Mouse (Mus musculus): Measurements from ENCODE around the gene Nmrk1. TPM values are rescaled to one million over a fixed set of nuclear protein-coding genes. Genes with fewer than 3 reads are reported as not detected.

Gene Nmrk1
- total RNA-seq, 2 experiments from 2014 or later, result 11.4 to 12.6 TPM

DNA sequence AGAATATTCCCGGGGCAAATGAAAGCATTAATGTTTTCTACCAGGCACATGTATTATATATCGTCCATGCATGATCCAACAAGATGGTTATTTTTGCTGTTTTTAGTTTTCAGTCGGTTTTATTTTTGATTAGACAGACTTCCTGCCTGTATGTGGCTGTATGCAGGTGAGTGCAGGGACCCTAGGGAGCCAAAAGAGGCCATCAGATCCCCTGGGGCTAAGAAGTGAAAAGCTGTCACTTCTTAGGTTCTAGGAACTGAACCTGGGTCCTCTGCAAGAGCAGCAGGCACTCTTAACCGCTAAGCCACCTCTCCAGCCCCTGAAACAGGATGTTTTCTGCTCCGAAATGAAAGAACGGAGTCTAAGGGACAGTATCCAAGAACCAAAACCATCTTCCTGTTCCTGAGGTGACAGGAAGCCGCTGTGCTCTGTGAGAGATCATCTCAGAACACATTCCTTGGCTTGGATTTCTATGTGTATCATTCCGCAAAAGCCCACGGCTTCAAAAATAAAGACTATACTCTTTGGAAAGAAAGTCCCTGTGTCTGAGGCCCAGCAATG is 16.0 kb upstream of the Nmrk1 start:
- no peak for DNase-seq

DNA sequence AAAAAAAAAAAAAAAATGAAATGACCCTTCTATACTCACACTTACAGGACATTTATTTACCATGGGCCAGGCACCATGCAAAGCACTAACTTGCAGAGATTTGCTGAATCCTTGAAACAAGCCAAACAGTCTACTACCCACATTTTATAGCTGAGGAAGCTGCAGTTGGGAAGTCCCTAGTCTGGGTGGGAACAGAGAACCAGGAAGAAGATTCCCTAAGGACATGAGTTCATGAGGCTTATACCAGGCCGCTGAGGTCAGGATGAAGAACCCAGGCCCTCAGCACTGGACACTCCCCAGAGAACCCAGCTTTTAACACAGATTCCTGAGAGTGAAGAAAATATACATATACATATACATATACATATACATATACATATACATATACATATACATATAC is 14.2 kb upstream of the Nmrk1 start:
- no peak for DNase-seq

- DNase-seq, result no peak
Observed at GRCm38 (mm10) chr19:18619060-18619459, 12.7 kb upstream of the Nmrk1 start.

- DNase-seq, result no peak
Observed at GRCm38 (mm10) chr19:18619691-18620090, 12.1 kb upstream of the Nmrk1 start.

GRCm38 (mm10) chr19:18623894-18624293 is 7.9 kb upstream of the Nmrk1 start:
- no peak for DNase-seq

DNA sequence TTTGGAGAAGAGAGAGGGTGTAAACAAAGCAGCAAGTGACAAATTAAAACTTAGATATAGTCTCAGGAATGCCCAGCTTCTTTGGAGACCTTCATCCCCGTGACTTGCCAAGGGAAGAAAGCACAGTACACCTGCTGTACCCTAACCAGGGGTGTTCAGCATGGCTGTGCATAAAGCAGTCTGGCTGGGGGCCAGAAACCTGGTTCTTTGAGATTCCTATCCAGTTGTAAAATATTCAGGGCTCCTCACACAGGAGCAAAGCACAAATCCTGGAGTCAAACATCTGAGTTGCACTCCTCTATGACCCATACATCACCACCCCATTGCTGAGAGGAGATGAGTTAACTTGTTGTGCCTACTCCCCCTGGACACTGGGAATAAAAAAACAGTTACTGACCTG is 2.2 kb upstream of the Nmrk1 start:
- DNase-seq, result peak; percentile 34

DNA sequence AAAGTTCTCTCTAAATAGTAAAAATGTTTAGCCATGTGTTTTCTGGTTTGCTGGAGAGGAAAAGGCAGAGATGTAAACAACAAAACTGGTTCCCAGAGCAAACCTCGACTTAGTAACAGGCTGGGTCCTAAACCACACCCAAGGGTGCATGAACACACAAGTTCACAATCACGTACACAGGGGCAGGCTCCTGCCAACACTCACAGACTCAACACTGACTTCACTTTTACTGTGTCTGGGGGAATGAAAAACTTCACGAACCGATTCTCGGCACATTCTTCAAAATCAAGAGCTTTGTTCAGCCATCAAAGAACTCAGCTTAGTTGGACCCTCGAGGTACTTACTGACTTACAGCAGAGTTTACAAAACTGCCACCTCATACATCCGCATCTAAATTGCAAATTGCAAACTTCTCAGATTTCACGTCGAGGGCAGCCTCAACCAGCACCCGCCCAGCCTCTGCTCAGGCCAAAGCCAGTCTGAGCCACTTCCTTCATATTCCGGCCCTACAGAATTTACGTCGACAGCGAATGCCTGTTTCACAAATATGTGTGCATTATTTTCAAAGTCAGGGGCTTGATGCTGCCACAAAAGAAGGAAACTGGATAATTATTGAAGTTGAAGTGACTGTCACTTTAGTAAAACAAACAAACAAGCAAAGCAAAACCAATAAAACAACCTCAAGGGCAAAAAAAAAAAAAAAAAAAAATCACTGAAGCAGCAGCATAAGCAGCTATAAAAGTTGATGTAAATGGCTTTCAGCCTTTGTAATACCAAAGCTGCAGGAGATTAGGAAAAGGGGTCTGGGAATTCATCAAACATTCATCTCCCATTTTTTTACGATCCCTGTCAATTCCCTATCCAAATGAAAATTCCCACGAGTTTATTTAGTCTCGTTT is 1.3 kb upstream of the Nmrk1 start:
- DNase-seq, result peak; percentile 51

- peak; percentile 84 for DNase-seq
Observed at GRCm38 (mm10) chr19:18631161-18631643, 548 bp upstream of the Nmrk1 start.

DNA sequence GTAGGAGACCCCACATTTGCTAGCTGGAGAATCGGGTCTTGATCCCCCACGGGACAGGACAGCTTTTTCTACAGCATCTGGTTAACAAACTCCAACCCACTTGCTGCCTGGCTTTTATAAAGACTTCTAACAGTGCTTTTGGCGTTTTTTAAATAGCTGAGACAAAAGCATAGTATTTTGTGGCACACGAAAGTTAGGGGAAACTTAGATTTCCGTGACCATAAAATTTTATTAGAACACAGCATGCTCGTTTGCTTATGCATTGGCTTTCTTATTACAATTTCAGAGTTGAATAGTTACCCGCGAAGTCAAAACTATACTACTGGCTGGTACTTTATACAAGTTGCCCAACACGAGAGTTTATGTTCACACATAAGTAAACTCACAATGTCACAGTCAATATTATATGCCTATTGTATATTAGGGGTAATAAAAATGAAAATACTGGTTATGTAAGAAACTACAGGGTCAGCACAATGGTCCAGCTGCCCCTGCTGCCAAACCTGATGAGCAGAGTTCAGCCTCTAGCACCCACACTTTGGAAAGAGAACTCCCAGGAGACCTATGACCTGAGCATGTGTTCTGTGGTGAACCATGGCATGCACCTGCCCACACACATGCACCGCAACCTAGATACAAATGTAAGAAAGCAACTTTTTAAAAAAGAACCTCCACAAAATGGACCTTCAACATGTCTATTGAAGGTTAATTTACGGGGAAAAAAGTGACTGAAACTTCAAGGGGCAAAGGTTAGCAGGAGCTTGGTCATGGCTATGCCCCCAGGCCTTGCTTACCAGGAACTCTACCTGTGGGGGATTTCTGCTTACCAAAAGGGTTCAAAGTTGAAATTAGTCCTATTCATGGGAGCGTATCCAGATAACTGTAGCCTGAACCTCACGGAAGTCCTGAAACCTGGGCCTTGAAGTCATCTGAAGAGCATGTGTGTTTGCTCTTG is 758 bp downstream of the Nmrk1 start:
- no peak for DNase-seq

GRCm38 (mm10) chr19:18637954-18638353 is 6.2 kb downstream of the Nmrk1 start:
- no peak for DNase-seq

DNA sequence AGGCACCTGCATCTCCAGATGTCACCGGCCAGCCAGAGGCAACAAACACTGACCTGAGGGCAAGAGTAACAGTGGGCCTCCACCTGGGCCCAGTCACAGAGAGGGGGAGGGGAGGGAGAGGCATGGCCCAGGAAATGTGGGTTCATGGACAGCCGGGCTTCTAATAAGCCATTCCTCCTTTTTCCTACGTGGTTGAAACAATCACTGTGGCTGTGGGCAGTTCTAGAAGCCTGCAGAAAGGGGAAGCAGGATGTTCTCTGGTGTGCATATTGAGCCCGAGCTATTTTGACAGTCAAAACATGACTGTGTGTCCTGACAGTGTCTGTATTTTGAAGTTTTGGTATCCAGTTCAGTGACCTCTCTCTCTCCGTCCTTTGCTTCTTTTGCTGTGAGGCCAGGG is 7.2 kb downstream of the Nmrk1 start:
- no peak for DNase-seq

GRCm38 (mm10) chr19:18639552-18639951 is 7.8 kb downstream of the Nmrk1 start:
- no peak for DNase-seq

- DNase-seq, result no peak
Observed at GRCm38 (mm10) chr19:18641001-18641400, 9.3 kb downstream of the Nmrk1 start.

- no peak for DNase-seq
Observed at GRCm38 (mm10) chr19:18643411-18643810, 11.7 kb downstream of the Nmrk1 start.

DNA sequence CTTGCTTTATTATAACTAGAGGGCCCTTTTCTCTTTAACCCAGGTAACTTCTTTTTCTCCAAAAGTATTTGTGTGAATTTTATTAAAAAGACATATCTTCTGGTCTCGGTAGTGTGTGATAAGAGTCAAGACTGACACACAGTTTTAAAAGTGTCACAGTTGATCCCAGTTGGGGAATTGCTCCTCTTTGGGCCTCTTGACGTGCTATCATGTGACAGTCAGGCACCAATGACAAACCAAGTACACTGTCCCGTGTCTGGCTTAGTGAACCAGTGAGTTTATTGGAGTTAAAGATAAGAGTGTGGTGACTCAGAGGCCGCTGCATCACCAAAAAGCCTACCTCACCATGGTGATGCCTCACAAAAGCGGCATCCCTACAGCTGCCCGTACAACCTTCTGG is 12.3 kb downstream of the Nmrk1 start:
- DNase-seq, result no peak

DNA sequence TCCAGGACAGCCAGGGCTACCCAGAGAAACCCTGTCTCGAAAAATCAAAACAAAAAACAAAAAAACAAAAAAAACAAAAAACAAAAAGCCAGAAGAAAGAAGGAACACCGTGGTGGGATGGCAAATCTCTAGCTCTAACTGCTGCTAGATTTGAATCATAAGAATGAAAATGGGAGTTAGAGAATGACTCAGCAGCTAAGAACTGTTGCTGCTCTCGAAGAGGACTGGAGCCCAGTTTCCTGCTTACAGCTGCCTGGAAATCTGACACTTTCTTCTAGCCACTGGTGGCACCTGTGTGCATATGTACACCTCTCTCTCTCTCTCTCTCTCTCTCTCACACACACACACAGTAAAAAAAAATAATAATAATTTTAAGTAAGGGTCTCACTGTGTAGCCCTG is 14.6 kb downstream of the Nmrk1 start:
- DNase-seq, result no peak

GRCm38 (mm10) chr19:18646853-18647420 is 15.2 kb downstream of the Nmrk1 start:
- DNase-seq, result peak; percentile 30

GRCm38 (mm10) chr19:18647775-18648557 is 16.2 kb downstream of the Nmrk1 start:
- DNase-seq, result no peak

DNA sequence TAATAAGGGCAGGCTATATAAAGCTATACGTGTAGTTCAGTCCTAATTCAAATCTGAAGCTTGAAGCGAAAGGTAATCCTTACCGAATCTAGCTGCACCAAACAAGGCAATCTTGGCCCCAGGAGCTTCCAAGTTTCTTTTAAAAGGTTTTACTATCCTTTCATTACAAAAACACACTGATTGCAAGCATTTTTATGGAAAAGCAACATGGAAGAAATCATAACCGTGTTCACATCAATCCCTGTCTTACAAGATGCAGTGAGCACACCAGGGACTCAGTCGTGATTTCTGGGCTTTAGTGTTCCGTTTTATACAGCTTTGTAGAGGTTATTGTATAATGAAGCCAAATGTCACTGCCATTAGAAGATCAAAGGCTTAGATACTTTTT is 16.8 kb downstream of the Nmrk1 start:
- DNase-seq, result no peak

- no peak for DNase-seq
Observed at GRCm38 (mm10) chr19:18649955-18650354, 18.2 kb downstream of the Nmrk1 start.

- no peak for DNase-seq
Observed at GRCm38 (mm10) chr19:18650473-18650872, 18.7 kb downstream of the Nmrk1 start.
